Mouse (Mus musculus): Measurements from ENCODE around the gene Pxmp4. TPM values are rescaled to one million over a fixed set of nuclear protein-coding genes. Genes with fewer than 3 reads are reported as not detected.

Pxmp4 gene
- total RNA-seq, 2 experiments from 2014 or later: 45.5 to 53.0 TPM

- no peak for DNase-seq
These were observed 56.8 kb downstream of the Pxmp4 start, which contains the start of gene 1700003F12Rik for GRCm38 (mm10) chr2:154546711-154547110. Gene 1700003F12Rik (plus strand): TSS chr2:154547085.

- peak; percentile 74 for DNase-seq
These were observed 59.8 kb downstream of the Pxmp4 start for GRCm38 (mm10) chr2:154543567-154544347.

DNA sequence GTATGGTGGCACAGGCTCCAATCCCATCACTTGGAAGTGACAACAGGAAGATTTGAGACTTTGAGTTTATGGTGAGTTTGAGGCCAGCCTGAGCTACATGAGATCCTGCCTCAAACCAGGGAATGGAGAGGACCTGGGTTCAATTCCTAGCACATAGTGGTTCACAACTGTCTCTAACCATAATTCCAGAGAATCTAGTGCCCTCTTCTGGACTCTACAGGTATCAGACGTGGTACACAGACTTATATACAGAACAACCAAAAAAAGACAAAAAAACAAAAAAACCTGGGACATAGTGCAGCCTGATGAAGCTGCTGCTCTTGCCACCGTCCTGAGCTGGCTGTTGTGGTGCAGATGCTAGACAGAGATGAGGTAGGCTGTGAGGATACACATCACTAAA lies 61.9 kb downstream of the Pxmp4 start:
- no peak for DNase-seq

- DNase-seq: peak; percentile 64
These were observed 63.8 kb downstream of the Pxmp4 start for GRCm38 (mm10) chr2:154539720-154540119.

DNA sequence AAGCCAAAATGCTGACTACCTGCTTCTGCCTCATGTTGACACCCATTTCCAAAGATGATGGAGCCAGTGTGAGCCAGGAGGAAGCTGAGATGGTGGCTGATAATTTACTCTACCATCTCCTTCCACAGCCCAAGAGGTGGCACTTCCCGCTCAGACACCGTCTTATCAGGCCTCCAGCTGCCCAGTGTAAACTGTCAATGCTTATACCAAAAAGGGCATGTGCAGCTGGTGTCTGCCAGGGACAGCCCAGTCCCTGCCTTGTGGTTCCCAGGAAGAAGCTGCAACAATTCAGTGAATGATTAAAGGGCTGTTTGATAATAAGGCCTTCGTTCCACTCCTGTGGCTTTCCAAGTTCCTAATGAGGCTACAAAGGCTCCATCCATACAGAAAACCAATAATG lies 64.8 kb downstream of the Pxmp4 start:
- no peak for DNase-seq

- no peak for DNase-seq
These were observed 65.2 kb downstream of the Pxmp4 start for GRCm38 (mm10) chr2:154538310-154538709.

Other genes with a start within 250 kb of the Pxmp4 start
- 10 to 100 TPM; 14.4 to 19.7 TPM for gene Cdk5rap1, start 230.7 kb downstream of the Pxmp4 start, total RNA-seq (2021)
- 10 to 100 TPM; 29.0 to 31.9 TPM for gene Snta1, start 195.6 kb downstream of the Pxmp4 start, total RNA-seq (2021)
- 10 to 100 TPM; 23.9 to 35.6 TPM for gene Cbfa2t2, start 167.2 kb downstream of the Pxmp4 start, total RNA-seq (2021)
- under 1 TPM; 0.61 to 0.81 TPM for gene 1700003F12Rik, start 56.6 kb downstream of the Pxmp4 start, total RNA-seq (2021)
- not detected for gene Actl10, start 51.9 kb downstream of the Pxmp4 start, total RNA-seq (2021)
- 1 to 10 TPM; 2.0 to 2.7 TPM for gene Necab3, start 44.8 kb downstream of the Pxmp4 start, total RNA-seq (2021)
- gene E2f1, start 33.8 kb downstream of the Pxmp4 start, total RNA-seq (2021): 10 to 100 TPM; 12.8 to 14.1 TPM
- gene Zfp341, start 9.6 kb upstream of the Pxmp4 start, total RNA-seq (2021): 1 to 10 TPM; 2.5 to 2.7 TPM
- not detected for gene 4930519P11Rik, start 9.7 kb upstream of the Pxmp4 start, total RNA-seq (2021)
- 100 to 1,000 TPM; 174 to 180 TPM for gene Chmp4b, start 48.0 kb upstream of the Pxmp4 start, total RNA-seq (2021)
- gene Gm14214, start 166.3 kb upstream of the Pxmp4 start, total RNA-seq (2021): not detected
- gene Raly, start 187.4 kb upstream of the Pxmp4 start, total RNA-seq (2021): 100 to 1,000 TPM; 170 to 177 TPM
- gene a, start 187.7 kb upstream of the Pxmp4 start, total RNA-seq (2021): not detected